Mouse (Mus musculus) T-cell, adult 66 days (primary cell): Measurements from ENCODE around the gene Olfr149. TPM values are rescaled to one million over a fixed set of nuclear protein-coding genes. Genes with fewer than 3 reads are reported as not detected.

Experiments used
- total RNA-seq, 2 experiments: library from RNA; stranded (reverse); gene quantifications; 3 replicates in 1 of 2; 4 replicates in 1 of 2; pipeline ENCODE4 v1.2.4; 2023

Gene Olfr149
- total RNA-seq = not detected

DNA sequence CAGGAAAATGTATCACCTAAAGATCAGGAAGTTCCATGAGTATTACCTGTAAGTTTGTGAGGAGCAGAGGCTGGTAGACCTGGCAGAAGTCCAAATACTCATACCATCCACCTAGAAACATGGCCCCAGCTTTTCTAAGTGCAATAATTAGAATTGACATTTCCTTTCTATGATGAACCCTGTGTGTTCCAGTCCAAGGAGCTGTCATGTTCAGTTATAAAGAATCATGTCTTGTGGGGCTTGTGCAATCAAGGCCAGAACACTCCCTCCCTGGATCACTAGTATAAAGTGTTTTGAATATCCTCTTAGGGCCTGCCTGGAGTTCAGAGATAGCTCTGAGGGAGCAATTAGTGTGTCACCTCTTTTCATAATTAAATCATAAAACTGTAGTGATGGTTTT lies at the start of gene Olfr149:
TSS of gene Olfr149 (minus strand) at position 101 of the 400 bp plus-strand sequence.

DNA sequence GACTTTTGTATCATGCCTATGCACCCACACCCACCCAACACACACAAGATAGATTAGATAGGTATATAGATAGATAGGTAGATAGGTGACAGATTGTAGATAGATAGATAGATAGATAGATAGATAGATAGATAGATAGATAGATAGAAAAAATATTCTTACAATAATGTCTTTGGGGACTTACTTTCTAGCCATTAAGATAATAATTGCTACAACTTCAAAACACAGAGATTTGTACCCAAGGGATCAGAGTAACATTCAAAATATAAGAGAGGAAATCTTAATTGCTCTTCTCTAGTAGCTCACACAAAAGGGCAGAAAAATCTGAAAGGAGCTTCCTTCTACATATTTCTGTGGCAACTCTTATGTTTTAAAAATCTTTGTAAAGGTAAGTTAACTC lies 39.0 kb upstream of the Olfr149 start, which contains the start of gene Olfr967:
TSS of gene Olfr967 (plus strand) at position 301 of the 400 bp plus-strand sequence.

DNA sequence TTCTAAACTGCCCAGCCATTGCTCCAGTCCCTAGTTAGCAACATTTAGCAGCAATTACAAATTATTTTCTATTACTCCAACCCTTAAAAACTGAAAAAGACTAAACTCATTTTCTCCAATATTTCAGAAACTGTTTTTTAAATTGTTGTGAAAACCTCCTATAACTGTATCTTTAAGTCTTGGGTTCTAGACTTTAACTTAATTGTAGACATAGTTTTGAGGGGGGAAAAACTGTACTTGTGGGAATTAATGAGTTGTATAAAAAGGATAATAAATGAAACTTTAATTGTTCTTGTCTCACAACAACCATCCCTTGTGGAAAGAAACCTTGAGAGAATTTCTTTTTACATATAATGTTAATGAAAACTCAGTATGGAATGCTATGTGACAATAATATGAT lies 23.8 kb upstream of the Olfr149 start, which contains the start of gene Olfr150:
TSS of gene Olfr150 (plus strand) at position 301 of the 400 bp plus-strand sequence.

GRCm38 (mm10) chr9:39711053-39711452 lies 4.1 kb upstream of the Olfr149 start, which contains the start of gene Olfr965:
Gene Olfr965, plus strand, starts transcription at chr9:39711353.

GRCm38 (mm10) chr9:39666905-39667304 lies 40.0 kb downstream of the Olfr149 start, which contains the start of gene Olfr963:
Gene Olfr963, plus strand, starts transcription at chr9:39667205.

Other genes starting within 250 kb of the Olfr149 start
- gene Olfr955, start 235.2 kb downstream of the Olfr149 start, total RNA-seq = not detected
- not detected for gene Olfr44, start 213.1 kb downstream of the Olfr149 start, total RNA-seq
- not detected for gene Olfr957, start 191.3 kb downstream of the Olfr149 start, total RNA-seq
- not detected for gene Olfr958, start 153.1 kb downstream of the Olfr149 start, total RNA-seq
- not detected for gene Olfr959, start 131.5 kb downstream of the Olfr149 start, total RNA-seq
- gene AW551984, start 102.7 kb downstream of the Olfr149 start, total RNA-seq = not detected
- gene Olfr148, start 96.5 kb downstream of the Olfr149 start, total RNA-seq = not detected
- not detected for gene Olfr960, start 85.7 kb downstream of the Olfr149 start, total RNA-seq
- gene Olfr961, start 62.0 kb downstream of the Olfr149 start, total RNA-seq = not detected
- not detected for gene Olfr963, start 39.9 kb downstream of the Olfr149 start, total RNA-seq
- not detected for gene Olfr965, start 4.2 kb upstream of the Olfr149 start, total RNA-seq
- not detected for gene Olfr150, start 23.9 kb upstream of the Olfr149 start, total RNA-seq
- gene Olfr967, start 39.1 kb upstream of the Olfr149 start, total RNA-seq = not detected
- not detected for gene Olfr968, start 76.1 kb upstream of the Olfr149 start, total RNA-seq
- gene Olfr969, start 83.8 kb upstream of the Olfr149 start, total RNA-seq = not detected
- not detected for gene Olfr970, start 101.7 kb upstream of the Olfr149 start, total RNA-seq
- gene Olfr971, start 129.8 kb upstream of the Olfr149 start, total RNA-seq = not detected
- gene Olfr972, start 159.3 kb upstream of the Olfr149 start, total RNA-seq = not detected
- gene Olfr229, start 200.2 kb upstream of the Olfr149 start, total RNA-seq = not detected
- gene Olfr974, start 230.4 kb upstream of the Olfr149 start, total RNA-seq = not detected
- not detected for gene Olfr975, start 244.9 kb upstream of the Olfr149 start, total RNA-seq